Mouse (Mus musculus) neural tube, embryonic 13.5 days (tissue): ENCODE results near the gene Kin. TPM values are rescaled to one million over a fixed set of nuclear protein-coding genes. Genes with fewer than 3 reads are reported as not detected.

Source experiments
- ATAC-seq: fragments of 200-750 bp; cut with Nextera tagmentation; 2 replicates; pipeline ENCODE4 v1.8.0; 2017; ENCODE audit warnings: low read depth, mild to moderate bottlenecking, moderate TSS enrichment, moderate library complexity
- H3K27ac ChIP-seq: fragments of 300-500 bp; sonication (generic); replicated peaks from 2 replicates; pipeline ENCODE4 v1.5.1; 2015; ENCODE audit warnings: moderate library complexity, mild to moderate bottlenecking, inconsistent platforms
- H3K27me3 ChIP-seq: fragments of 300-500 bp; sonication (generic); 2 replicates; pipeline ENCODE4 v1.6.1; 2015; ENCODE audit warnings: mild to moderate bottlenecking, inconsistent platforms
- H3K36me3 ChIP-seq: fragments of 300-500 bp; sonication (generic); 2 replicates; pipeline ENCODE4 v1.6.1; 2015; ENCODE audit warnings: mild to moderate bottlenecking, inconsistent platforms
- H3K4me1 ChIP-seq: fragments of 300-500 bp; sonication (generic); replicated peaks from 2 replicates; pipeline ENCODE4 v1.6.1; 2015; ENCODE audit warnings: inconsistent platforms
- H3K4me2 ChIP-seq: fragments of 300-500 bp; sonication (generic); 2 replicates; pipeline ENCODE4 v1.6.1; 2015; ENCODE audit warnings: inconsistent platforms, mild to moderate bottlenecking, moderate library complexity
- H3K4me3 ChIP-seq: fragments of 300-500 bp; sonication (generic); 2 replicates; pipeline ENCODE4 v1.5.1; 2015; ENCODE audit warnings: mild to moderate bottlenecking, inconsistent platforms
- H3K9ac ChIP-seq: fragments of 300-500 bp; sonication (generic); 2 replicates; pipeline ENCODE4 v1.6.1; 2015; ENCODE audit warnings: moderate library complexity, mild to moderate bottlenecking, inconsistent platforms
- H3K9me3 ChIP-seq: fragments of 300-500 bp; sonication (generic); 2 replicates; pipeline ENCODE4 v1.6.1; 2016; ENCODE audit warnings: inconsistent platforms
- WGBS: fragments of 180-500 bp; shearing (Covaris S2); methylation state at CpG from one replicate; pipeline ENCODE4 v1.1.7; 2015; 5-methylcytosine and 5-hydroxymethylcytosine counted together
- polyA plus RNA-seq: library from polyadenylated mRNA; unstranded; fragments of >200 nt; fragmentation: Nextera tagmentation; extraction: Ambion mirVana; gene quantifications from 2 replicates; pipeline ENCODE4 v1.2.1, GENCODE M21; 2015

Gene Kin
- 34.4 and 36.9 TPM in 2 replicates for polyA plus RNA-seq

DNA sequence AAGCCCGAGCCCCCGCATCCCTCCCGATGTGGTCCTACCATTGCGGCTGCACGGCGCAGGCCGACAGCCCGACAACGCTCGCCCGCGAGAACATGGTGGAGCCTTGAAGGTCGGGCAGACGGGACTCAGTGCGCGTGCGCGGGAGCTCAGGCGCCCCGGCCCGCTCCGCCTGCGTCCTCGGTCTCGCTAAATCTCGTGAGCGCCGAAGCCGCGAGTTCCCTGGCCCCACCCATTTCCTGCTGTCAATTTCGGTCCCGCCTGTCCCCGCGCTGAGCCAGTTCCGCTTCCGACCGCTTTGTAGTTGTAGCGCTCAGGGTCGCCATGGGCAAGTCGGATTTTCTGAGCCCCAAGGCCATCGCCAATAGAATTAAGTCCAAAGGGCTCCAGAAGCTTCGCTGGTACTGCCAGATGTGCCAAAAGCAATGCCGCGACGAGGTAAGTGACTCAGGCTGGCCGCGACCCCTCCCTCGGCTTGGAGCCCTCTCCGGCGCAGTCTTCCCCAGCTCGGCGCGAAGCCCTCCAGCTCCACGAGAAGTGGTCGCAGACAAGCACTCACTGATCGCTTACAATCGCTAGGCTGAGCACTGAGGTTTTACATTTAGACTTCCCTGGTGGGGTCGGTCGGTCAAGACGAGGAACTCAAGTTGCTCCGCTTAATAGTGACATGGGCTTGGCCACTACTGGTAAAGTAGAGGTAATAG, at the start of gene Kin, which contains the start of gene Atp5c1:
Gene Kin (plus strand): TSS at position 284 of the 701 bp plus-strand sequence.
Gene Atp5c1 (minus strand): TSS at position 201 of the 701 bp plus-strand sequence.
- Histone ChIP-seq H3K9me3 (no peaks in the 10 kb centered on the region), H3K27ac (peak within 1 kb of the TSS; percentile 97), H3K27me3 (no peaks in the 10 kb centered on the region), H3K9ac (peak within 1 kb of the TSS; percentile 97), H3K36me3 (peaks cover 7% of the 10 kb centered on the region; the same call in 1 of the 2 replicates), H3K4me2 (peak within 1 kb of the TSS; percentile 80), H3K4me1 (peaks cover 56% of the 10 kb centered on the region), H3K4me3 (peak within 1 kb of the TSS; percentile 90)
- WGBS: under 1% methylated on average over 61 of the region's 61 CpGs
- ATAC-seq: peak; percentile 98

GRCm38 (mm10) chr2:10033684-10034083, 46.7 kb upstream of the Kin start:
- no peak overlapping the region for H3K4me2 ChIP-seq
- no peak overlapping the region for H3K9ac ChIP-seq
- 63% methylated on average over 4 of the region's 4 CpGs for WGBS
- H3K9me3 ChIP-seq: no peaks in the 10 kb centered on the region
- no peaks in the 10 kb centered on the region for H3K36me3 ChIP-seq
- no peak overlapping the region for H3K4me3 ChIP-seq
- ATAC-seq: no peak
- H3K4me1 ChIP-seq: 0 out of 2 replicates have a peak, but pooled peaks cover 7% of the 10 kb centered on the region
- H3K27ac ChIP-seq: no peak overlapping the region
- H3K27me3 ChIP-seq: no peaks in the 10 kb centered on the region

DNA sequence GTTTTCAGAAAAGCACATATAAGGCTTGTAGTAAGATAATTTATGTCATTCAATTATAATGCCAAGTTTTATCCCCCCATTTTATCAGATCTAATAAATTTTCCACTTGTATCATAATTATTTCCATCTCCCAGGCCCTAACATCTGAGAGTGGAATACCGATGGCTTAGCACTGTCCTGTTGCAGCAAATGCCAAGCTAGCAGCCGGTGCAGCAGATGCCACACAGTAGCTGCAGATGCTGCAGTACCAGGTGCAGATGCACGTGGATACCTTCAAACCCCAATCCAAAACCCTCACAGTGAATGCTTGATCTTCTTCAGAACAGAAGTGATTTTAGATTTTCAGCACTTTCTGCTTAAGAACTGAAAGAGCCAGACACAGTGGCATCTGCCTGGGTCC, 45.4 kb upstream of the Kin start:
- Histone ChIP-seq H3K4me1 (no peaks in the 10 kb centered on the region), H3K4me3 (no peak overlapping the region), H3K9ac (no peak overlapping the region), H3K27ac (no peak overlapping the region), H3K9me3 (no peaks in the 10 kb centered on the region), H3K4me2 (no peak overlapping the region), H3K36me3 (peaks cover 10% of the 10 kb centered on the region), H3K27me3 (no peaks in the 10 kb centered on the region)
- WGBS: 83% methylated on average over 3 of the region's 3 CpGs
- no peak for ATAC-seq

GRCm38 (mm10) chr2:10047758-10048436, 32.5 kb upstream of the Kin start:
- peak overlapping the region; percentile 94 for H3K4me2 ChIP-seq
- WGBS: under 1% methylated on average over 47 of the region's 47 CpGs
- peak overlapping the region; percentile 86 for H3K9ac ChIP-seq
- H3K4me3 ChIP-seq: peak overlapping the region; percentile 99
- peak overlapping the region; percentile 65; the same call in 1 of the 2 replicates for H3K27ac ChIP-seq
- no peaks in the 10 kb centered on the region for H3K36me3 ChIP-seq
- no peaks in the 10 kb centered on the region for H3K9me3 ChIP-seq
- H3K27me3 ChIP-seq: no peaks in the 10 kb centered on the region
- peaks cover 27% of the 10 kb centered on the region for H3K4me1 ChIP-seq
- ATAC-seq: peak; percentile 81

- WGBS: under 1% methylated on average over 36 of the region's 36 CpGs
- H3K4me3 ChIP-seq: peak within 1 kb of the TSS; percentile 99
Measured at GRCm38 (mm10) chr2:10048461-10048860, 31.9 kb upstream of the Kin start, which contains the start of gene Taf3. Taf3 (minus strand) TSS chr2:10048596.

GRCm38 (mm10) chr2:10049456-10049855, 30.9 kb upstream of the Kin start:
- no peak for ATAC-seq
- Histone ChIP-seq H3K4me3 (peak overlapping the region; percentile 99), H3K4me1 (peaks cover 27% of the 10 kb centered on the region), H3K27me3 (no peaks in the 10 kb centered on the region), H3K9ac (peak overlapping the region; percentile 58), H3K36me3 (peaks cover 8% of the 10 kb centered on the region), H3K4me2 (peak overlapping the region; percentile 74), H3K27ac (no peak overlapping the region), H3K9me3 (no peaks in the 10 kb centered on the region)
- WGBS: 15% methylated on average over 10 of the region's 10 CpGs

More at GRCm38 (mm10) chr2:10048461-10048860, 31.9 kb upstream of the Kin start, which contains the start of gene Taf3:
- Histone ChIP-seq H3K27me3 (no peaks in the 10 kb centered on the region), H3K4me2 (peak within 1 kb of the TSS; percentile 94), H3K4me1 (peaks cover 27% of the 10 kb centered on the region), H3K27ac (peak within 1 kb of the TSS; percentile 65; the same call in 1 of the 2 replicates), H3K9me3 (no peaks in the 10 kb centered on the region), H3K36me3 (no peaks in the 10 kb centered on the region), H3K9ac (peak within 1 kb of the TSS; percentile 86)
- peak; percentile 96 for ATAC-seq

- no peaks in the 10 kb centered on the region for H3K27me3 ChIP-seq
- WGBS: 84% methylated on average over 3 of the region's 3 CpGs
- no peak for ATAC-seq
- H3K9me3 ChIP-seq: no peaks in the 10 kb centered on the region
- H3K36me3 ChIP-seq: peaks cover 22% of the 10 kb centered on the region
- H3K9ac ChIP-seq: no peak overlapping the region
- peaks cover 27% of the 10 kb centered on the region for H3K4me1 ChIP-seq
- no peak overlapping the region for H3K27ac ChIP-seq
- no peak overlapping the region for H3K4me3 ChIP-seq
- H3K4me2 ChIP-seq: no peak overlapping the region
Measured at GRCm38 (mm10) chr2:10050878-10051277, 29.5 kb upstream of the Kin start.

DNA sequence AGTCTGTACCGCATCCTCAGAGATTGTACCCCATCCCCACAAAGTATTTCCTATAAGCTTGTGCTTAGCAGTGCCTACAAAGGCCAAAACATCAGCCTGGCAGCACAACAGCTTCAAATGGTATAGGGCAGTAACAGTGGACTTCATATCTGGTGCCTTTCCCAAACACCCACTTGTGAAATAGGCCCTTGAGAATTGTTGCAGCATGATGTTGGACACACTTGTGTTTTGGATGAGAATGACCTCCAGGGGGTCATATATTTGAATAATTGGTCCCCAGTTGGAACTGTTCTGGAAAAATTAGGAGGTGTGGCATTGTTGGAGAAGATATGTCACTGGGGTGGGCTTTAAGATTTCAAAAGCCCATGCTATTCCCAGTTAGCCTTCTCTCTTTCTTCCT, 28.4 kb upstream of the Kin start:
- peaks cover 31% of the 10 kb centered on the region for H3K36me3 ChIP-seq
- H3K4me2 ChIP-seq: no peak overlapping the region
- H3K4me3 ChIP-seq: no peak overlapping the region
- 95% methylated on average over 1 of the region's 1 CpGs for WGBS
- H3K27me3 ChIP-seq: no peaks in the 10 kb centered on the region
- no peak overlapping the region for H3K27ac ChIP-seq
- peaks cover 17% of the 10 kb centered on the region for H3K4me1 ChIP-seq
- no peaks in the 10 kb centered on the region for H3K9me3 ChIP-seq
- ATAC-seq: no peak
- no peak overlapping the region for H3K9ac ChIP-seq

DNA sequence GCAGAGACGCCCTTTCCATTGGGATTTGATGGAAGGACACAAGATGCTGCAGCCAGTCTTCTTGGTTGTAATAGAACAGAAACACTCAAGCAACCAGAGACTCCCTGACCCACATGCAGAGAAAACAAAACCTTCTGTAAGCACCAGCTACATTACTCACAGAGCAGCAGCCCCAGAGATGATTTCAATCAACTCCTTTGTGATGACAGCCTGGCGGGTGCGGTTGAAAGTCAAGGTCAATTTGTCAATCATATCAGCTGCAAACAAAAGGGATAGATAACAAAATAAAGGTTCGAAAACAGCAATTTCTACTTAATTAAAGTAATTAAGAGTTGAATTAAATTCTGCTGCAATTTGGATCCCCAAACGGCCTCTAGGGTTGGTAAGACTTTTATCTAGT, 21.6 kb upstream of the Kin start:
- Histone ChIP-seq H3K36me3 (peaks cover 90% of the 10 kb centered on the region), H3K4me1 (no peaks in the 10 kb centered on the region), H3K9ac (no peak overlapping the region), H3K4me2 (no peak overlapping the region), H3K27me3 (no peaks in the 10 kb centered on the region), H3K9me3 (no peaks in the 10 kb centered on the region), H3K4me3 (no peak overlapping the region), H3K27ac (no peak overlapping the region)
- WGBS: 88% methylated on average over 5 of the region's 5 CpGs
- ATAC-seq: no peak

- Histone ChIP-seq H3K36me3 (peaks cover 36% of the 10 kb centered on the region), H3K27ac (no peak overlapping the region), H3K9me3 (no peaks in the 10 kb centered on the region), H3K4me3 (no peak overlapping the region), H3K9ac (no peak overlapping the region), H3K27me3 (no peaks in the 10 kb centered on the region), H3K4me1 (peaks cover 8% of the 10 kb centered on the region), H3K4me2 (no peak overlapping the region)
- no peak for ATAC-seq
- WGBS: 66% methylated on average over 7 of the region's 7 CpGs
Measured at GRCm38 (mm10) chr2:10071751-10072150, 8.6 kb upstream of the Kin start.

DNA sequence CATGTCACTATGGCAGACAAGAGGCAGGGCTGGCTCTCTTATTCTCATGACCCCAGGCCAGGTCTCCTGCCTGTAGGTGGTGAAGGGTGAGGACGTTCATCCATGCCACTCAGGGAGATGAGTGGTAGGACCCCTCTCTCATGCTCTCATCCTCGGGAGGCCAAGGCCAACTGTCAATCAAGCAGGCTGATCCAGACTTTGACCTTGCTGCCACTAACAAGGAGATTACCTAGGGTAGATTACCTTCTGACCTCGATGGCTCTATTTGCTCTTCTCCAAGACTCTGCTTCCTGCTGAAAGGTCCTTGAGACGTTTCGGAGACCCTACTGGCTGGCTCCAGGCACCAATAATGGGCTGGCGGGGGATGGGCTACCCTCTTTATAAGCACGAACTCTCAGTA, 5.9 kb upstream of the Kin start:
- WGBS: 82% methylated on average over 7 of the region's 7 CpGs
- peaks cover 17% of the 10 kb centered on the region for H3K36me3 ChIP-seq
- H3K4me3 ChIP-seq: no peak overlapping the region
- H3K4me1 ChIP-seq: peaks cover 33% of the 10 kb centered on the region
- H3K9ac ChIP-seq: no peak overlapping the region
- H3K27ac ChIP-seq: no peak overlapping the region
- no peak overlapping the region for H3K4me2 ChIP-seq
- ATAC-seq: no peak
- no peaks in the 10 kb centered on the region for H3K27me3 ChIP-seq
- no peaks in the 10 kb centered on the region for H3K9me3 ChIP-seq

DNA sequence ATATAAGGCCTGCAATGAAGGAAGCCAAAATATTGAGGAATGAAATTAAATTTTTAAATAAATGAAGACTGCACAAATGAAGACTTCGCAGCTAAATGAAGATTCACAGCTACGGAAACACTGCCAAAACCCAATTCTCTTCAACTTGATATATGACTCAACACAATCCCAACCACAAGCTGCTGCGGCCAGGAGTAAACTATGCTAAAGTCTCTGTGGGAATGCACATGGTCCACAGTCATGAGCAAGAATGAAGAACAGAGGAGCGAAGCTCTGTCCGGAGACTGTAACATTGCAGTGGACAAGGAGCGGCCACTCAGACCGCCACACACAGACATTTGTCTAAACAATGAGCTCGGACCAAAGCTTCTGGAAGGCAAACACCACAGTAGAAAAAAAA, 3.7 kb upstream of the Kin start:
- Histone ChIP-seq H3K9me3 (no peaks in the 10 kb centered on the region), H3K4me3 (no peak overlapping the region), H3K27ac (no peak overlapping the region), H3K36me3 (peaks cover 16% of the 10 kb centered on the region), H3K4me2 (no peak overlapping the region), H3K27me3 (no peaks in the 10 kb centered on the region), H3K4me1 (peaks cover 39% of the 10 kb centered on the region), H3K9ac (no peak overlapping the region)
- WGBS: 86% methylated on average over 8 of the region's 8 CpGs
- ATAC-seq: no peak
